Mouse (Mus musculus): ENCODE results near the gene Nrf1.

GRCm38 (mm10) chr6:30072476-30072875, 24.7 kb downstream of the Nrf1 start:
- no peak for TF ChIP-seq CTCF (IDR thresholded peaks at IDR 0.05; ENCODE audit: borderline replicate concordance, insufficient read depth, low read length)
- no peak for TF ChIP-seq POLR2A (IDR thresholded peaks at IDR 0.05; ENCODE audit: low read depth, low read length)

Data from embryonic fibroblast, embryonic 13.5 days (primary cell).